Mouse (Mus musculus) retina, embryonic 14.5 days (tissue): ENCODE data around the gene Actl7b.

Source experiments
- DNase-seq: peaks from one replicate; pipeline ENCODE4 v3.0.0-alpha.2; 2015; ENCODE audit warnings: low spot score

Gene Actl7b

GRCm38 (mm10) chr4:56713155-56713554, 28.1 kb downstream of the Actl7b start:
- DNase-seq, result no peak

- peak; percentile 24 for DNase-seq
These were observed 39.0 kb downstream of the Actl7b start for GRCm38 (mm10) chr4:56702234-56702633.

GRCm38 (mm10) chr4:56698671-56699070, 42.6 kb downstream of the Actl7b start:
- no peak for DNase-seq

GRCm38 (mm10) chr4:56696401-56696800, 44.8 kb downstream of the Actl7b start:
- DNase-seq, result no peak
